Mouse (Mus musculus) spleen, adult 18-20 months (tissue): ENCODE measurements around the gene Vmn1r174.
"Not testable (repeated sequence)": the region's sequence is repeated elsewhere in the genome, so short reads cannot be mapped to it uniquely, and the experiment has no call there.

Experiments
- DNase-seq, 2 experiments: peaks; one replicate each; pipeline ENCODE4 v3.0.0; 2022; ENCODE audit warnings: mixed read lengths in 2 of 2

The Vmn1r174 gene

DNA sequence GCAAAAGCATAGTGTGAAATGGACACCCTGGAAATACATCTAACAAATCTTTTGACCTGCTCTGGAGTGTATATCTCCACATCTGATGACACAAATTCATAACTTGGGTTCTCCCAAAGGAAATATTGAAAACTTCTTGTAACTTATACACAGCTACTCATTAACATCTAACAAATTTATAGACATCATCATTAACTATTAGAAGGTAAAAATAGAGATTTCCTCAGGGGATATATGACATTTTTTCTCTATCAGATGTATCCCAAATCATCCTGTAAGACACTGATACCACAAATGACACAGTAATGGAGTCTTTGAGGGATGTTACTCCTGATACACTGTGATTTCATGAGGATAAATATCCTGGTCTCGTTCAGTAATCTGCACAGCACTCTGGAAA, at the start of gene Vmn1r174:
Vmn1r174 (plus strand) TSS at position 301 of the 400 bp plus-strand sequence.
- DNase-seq, result not testable (repeated sequence)

DNA sequence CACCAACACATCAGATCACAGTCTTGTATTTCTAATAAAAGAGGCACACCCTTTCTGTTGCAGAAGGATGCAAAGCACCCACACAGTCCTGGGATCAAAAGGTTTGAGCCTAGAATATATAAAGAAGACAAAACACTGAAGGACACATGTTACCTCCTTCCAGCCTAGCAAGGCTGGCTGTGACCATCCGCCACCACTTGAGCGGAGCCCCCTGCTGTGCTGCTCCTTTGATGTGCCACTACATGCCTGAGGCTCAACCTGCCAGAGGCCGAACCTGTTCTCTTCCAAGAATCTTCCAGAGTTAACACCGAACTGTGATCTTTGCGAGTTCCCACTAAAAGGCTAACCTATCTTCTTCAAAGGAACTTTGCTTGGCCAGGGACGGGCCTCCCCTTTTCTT, 32.5 kb downstream of the Vmn1r174 start:
- no peak for DNase-seq

DNA sequence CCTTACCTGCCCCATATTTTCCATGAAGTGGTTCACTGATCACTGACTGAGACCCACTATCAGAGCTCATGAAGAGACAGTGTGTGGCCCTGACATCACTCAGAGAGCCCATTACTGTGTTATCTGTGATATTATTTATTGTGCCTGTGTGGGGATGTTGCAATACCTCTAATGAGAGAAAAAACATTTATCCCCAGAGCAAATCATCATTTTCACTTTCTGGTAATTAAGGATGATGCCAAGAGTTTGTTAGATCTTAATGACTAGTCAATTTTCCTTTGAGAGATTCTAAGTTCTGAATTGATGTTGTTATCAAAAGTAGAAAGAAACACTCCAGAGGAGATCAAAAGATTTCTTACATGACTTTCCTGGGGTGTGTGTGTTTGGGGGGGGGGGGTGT, 58.5 kb downstream of the Vmn1r174 start, which contains the start of gene Vmn1r175:
Vmn1r175 (minus strand) TSS at position 101 of the 400 bp plus-strand sequence.
- not testable (repeated sequence) for DNase-seq
